Mouse (Mus musculus) lung, postnatal 0 days (tissue): Measurements from ENCODE around the gene Ube2j1. TPM values are rescaled to one million over a fixed set of nuclear protein-coding genes. Genes with fewer than 3 reads are reported as not detected.
A peak's percentile ranks its signal among the peaks of the same experiment; 100 is the strongest.

Source experiments
- ATAC-seq: fragments of 200-750 bp; cut with Nextera tagmentation; 2 replicates; pipeline ENCODE4 v1.8.0; 2017; ENCODE audit warnings: moderate library complexity
- DNase-seq: peaks from one replicate; pipeline ENCODE4 v3.0.0-alpha.2; 2016; ENCODE audit warnings: low spot score
- H3K27ac ChIP-seq: fragments of 300-500 bp; sonication (generic); 2 replicates; pipeline ENCODE4 v1.5.1; 2014; ENCODE audit warnings: antibody characterized with exemption, mild to moderate bottlenecking, low read length, mixed read lengths
- H3K27me3 ChIP-seq: fragments of 300-500 bp; sonication (generic); replicated peaks from 2 replicates; pipeline ENCODE4 v1.6.1; 2014; ENCODE audit warnings: low read length, mixed read lengths; ENCODE audit not compliant: insufficient read depth
- H3K36me3 ChIP-seq: fragments of 300-500 bp; sonication (generic); 2 replicates; pipeline ENCODE4 v1.6.1; 2014; ENCODE audit warnings: low read length, mixed read lengths; ENCODE audit not compliant: insufficient read depth
- H3K4me1 ChIP-seq: fragments of 300-500 bp; sonication (generic); 2 replicates; pipeline ENCODE4 v1.6.1; 2014; ENCODE audit warnings: antibody characterized with exemption, low read depth, low read length, mixed read lengths; ENCODE audit not compliant: insufficient read depth
- H3K4me2 ChIP-seq: fragments of 300-500 bp; sonication (generic); replicated peaks from 2 replicates; pipeline ENCODE4 v1.6.1; 2014; ENCODE audit warnings: low read depth, mild to moderate bottlenecking, low read length, moderate library complexity, mixed read lengths
- H3K4me3 ChIP-seq: fragments of 300-500 bp; sonication (generic); 2 replicates; pipeline ENCODE4 v1.5.1; 2014; ENCODE audit warnings: low read depth, low read length
- H3K9ac ChIP-seq: fragments of 300-500 bp; sonication (generic); replicated peaks from 2 replicates; pipeline ENCODE4 v1.6.1; 2014; ENCODE audit warnings: low read depth, mild to moderate bottlenecking
- H3K9me3 ChIP-seq: fragments of 300-500 bp; sonication (generic); 2 replicates; pipeline ENCODE4 v1.6.1; 2016; ENCODE audit warnings: low read length, mixed read lengths
- CTCF ChIP-seq: IDR thresholded peaks from 2 replicates; pipeline ENCODE4 v1.5.1; 2016; ENCODE audit warnings: antibody characterized with exemption, mild to moderate bottlenecking
- EP300 ChIP-seq: IDR thresholded peaks from 2 replicates; pipeline ENCODE4 v1.6.1; 2016; ENCODE audit warnings: antibody characterized with exemption, mild to moderate bottlenecking, control low read depth
- WGBS: fragments of 180-500 bp; shearing (Covaris S2); extraction: QIAGEN DNeasy Blood & Tissue Kit; methylation state at CpG from one replicate; pipeline ENCODE4 v1.1.7; 2014; 5-methylcytosine and 5-hydroxymethylcytosine counted together
- polyA plus RNA-seq: library from polyadenylated mRNA; unstranded; fragments of >200 nt; fragmentation: Nextera tagmentation; extraction: Ambion mirVana; gene quantifications from 2 replicates; pipeline ENCODE4 v1.2.1, GENCODE M21; 2015

The Ube2j1 gene
- polyA plus RNA-seq, 1 experiment from 2014 or later = 36.8 TPM

DNA sequence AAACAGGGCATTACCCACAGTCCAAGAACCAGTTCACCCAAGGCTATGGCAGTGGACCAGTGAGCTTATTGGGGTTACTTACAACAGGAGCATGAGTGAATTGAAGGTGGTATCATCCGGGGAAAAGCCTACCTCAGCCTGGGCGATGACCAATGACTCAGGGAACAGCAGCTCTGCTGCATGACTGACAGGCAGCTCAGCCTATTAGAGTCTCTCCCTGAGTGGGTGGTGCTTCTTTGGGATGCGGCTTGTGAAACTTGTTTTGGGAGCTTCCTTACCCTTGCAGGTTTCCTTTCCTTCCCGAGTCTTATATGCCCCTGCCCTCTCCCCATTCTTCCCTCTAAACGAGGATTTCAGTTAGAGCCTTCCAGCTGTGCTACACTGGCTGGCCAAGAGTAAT is 21.4 kb downstream of the Ube2j1 start:
- Histone ChIP-seq H3K4me3 (no peak overlapping the region), H3K9me3 (no peaks in the 10 kb centered on the region), H3K9ac (no peak overlapping the region), H3K27ac (no peak overlapping the region), H3K36me3 (peaks cover 9% of the 10 kb centered on the region), H3K27me3 (no peaks in the 10 kb centered on the region), H3K4me2 (no peak overlapping the region), H3K4me1 (no peaks in the 10 kb centered on the region)
- ATAC-seq = no peak
- WGBS = 83% methylated on average over 5 of the region's 5 CpGs
- no peak for DNase-seq
- TF ChIP-seq CTCF (no peak), EP300 (no peak)

DNA sequence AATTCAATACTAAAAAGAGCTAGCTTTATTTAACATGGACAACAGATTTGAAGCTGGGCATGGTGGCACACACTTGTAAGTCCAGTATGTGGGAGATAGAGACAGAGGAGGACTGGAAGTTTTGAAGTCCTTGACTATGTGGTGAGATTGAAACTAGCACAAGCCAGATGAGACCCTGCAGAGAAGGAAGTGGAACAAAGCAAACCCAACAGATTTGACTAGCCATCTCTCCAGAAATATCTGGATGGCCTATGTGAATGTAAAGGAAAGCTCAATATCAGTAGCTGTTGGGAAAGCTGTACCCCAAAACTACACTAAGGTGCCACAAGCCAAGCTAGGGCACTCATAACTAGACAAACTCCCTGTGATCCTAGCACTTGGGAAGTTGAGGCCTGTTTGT is 23.2 kb downstream of the Ube2j1 start:
- Histone ChIP-seq H3K36me3 (peaks cover 6% of the 10 kb centered on the region; the same call in 1 of the 2 replicates), H3K9ac (no peak overlapping the region), H3K4me1 (no peaks in the 10 kb centered on the region), H3K27me3 (no peaks in the 10 kb centered on the region), H3K4me2 (no peak overlapping the region), H3K4me3 (no peak overlapping the region), H3K9me3 (no peaks in the 10 kb centered on the region), H3K27ac (no peak overlapping the region)
- no peak for ATAC-seq
- TF ChIP-seq CTCF = no peak
- no peak for TF ChIP-seq EP300
- DNase-seq = no peak

GRCm38 (mm10) chr4:33056317-33056716 is 25.1 kb downstream of the Ube2j1 start:
- Histone ChIP-seq H3K9ac (no peak overlapping the region), H3K4me3 (no peak overlapping the region), H3K27me3 (no peaks in the 10 kb centered on the region), H3K36me3 (no peaks in the 10 kb centered on the region), H3K27ac (no peak overlapping the region), H3K4me1 (no peaks in the 10 kb centered on the region), H3K4me2 (no peak overlapping the region), H3K9me3 (no peaks in the 10 kb centered on the region)
- 79% methylated on average over 1 of the region's 1 CpGs for whole genome bisulfite sequencing
- ATAC-seq (peak; percentile 68; the same call in 1 of the 2 replicates), DNase-seq (peak; percentile 22)
- TF ChIP-seq EP300 (no peak), CTCF (no peak)

- Histone ChIP-seq H3K4me1 (no peaks in the 10 kb centered on the region), H3K27me3 (no peaks in the 10 kb centered on the region), H3K27ac (peak overlapping the region; percentile 39), H3K4me2 (no peak overlapping the region), H3K9ac (no peak overlapping the region), H3K9me3 (no peaks in the 10 kb centered on the region), H3K36me3 (no peaks in the 10 kb centered on the region), H3K4me3 (no peak overlapping the region)
- DNase-seq = peak; percentile 72
- no peak for TF ChIP-seq EP300
- TF ChIP-seq CTCF = no peak
- peak; percentile 75 for ATAC-seq
- WGBS = 57% methylated on average over 11 of the region's 11 CpGs
These were observed 26.9 kb downstream of the Ube2j1 start for GRCm38 (mm10) chr4:33057890-33058687.

- ATAC-seq = no peak
- H3K4me1 ChIP-seq = no peaks in the 10 kb centered on the region
- TF ChIP-seq CTCF (no peak), EP300 (no peak)
- 31% methylated on average over 7 of the region's 7 CpGs for WGBS
- no peaks in the 10 kb centered on the region for H3K9me3 ChIP-seq
- no peaks in the 10 kb centered on the region for H3K36me3 ChIP-seq
- H3K27ac ChIP-seq = no peak overlapping the region
- no peak for DNase-seq
- H3K27me3 ChIP-seq = no peaks in the 10 kb centered on the region
- no peak overlapping the region for H3K4me3 ChIP-seq
- no peak overlapping the region for H3K4me2 ChIP-seq
- H3K9ac ChIP-seq = no peak overlapping the region
These were observed 29.9 kb downstream of the Ube2j1 start for GRCm38 (mm10) chr4:33061158-33061557.

GRCm38 (mm10) chr4:33062981-33063380 is 31.8 kb downstream of the Ube2j1 start, which contains the start of gene Gabrr2:
Gabrr2 (plus strand) TSS chr4:33062999.
- no peaks in the 10 kb centered on the region for H3K4me1 ChIP-seq

More at GRCm38 (mm10) chr4:33062981-33063380, 31.8 kb downstream of the Ube2j1 start, which contains the start of gene Gabrr2:
- Histone ChIP-seq H3K27ac (no peak within 1 kb of the TSS), H3K4me3 (no peak within 1 kb of the TSS), H3K36me3 (no peaks in the 10 kb centered on the region), H3K9ac (no peak within 1 kb of the TSS), H3K27me3 (no peaks in the 10 kb centered on the region), H3K9me3 (no peaks in the 10 kb centered on the region), H3K4me2 (no peak within 1 kb of the TSS)
- TF ChIP-seq EP300 (no peak), CTCF (no peak)
- DNase-seq = no peak
- WGBS = 83% methylated on average over 4 of the region's 4 CpGs
- no peak for ATAC-seq
